Mouse (Mus musculus) small intestine, adult 2 months (tissue): ENCODE data around the gene Myt1l.

Experiments used
- CTCF ChIP-seq: fragments of 200-500 bp; IDR thresholded peaks from 2 replicates; pipeline ENCODE4 v1.5.1; 2012; ENCODE audit warnings: low read depth, mild to moderate bottlenecking, control low read depth, inconsistent platforms, low read length, moderate library complexity, mixed read lengths; ENCODE audit not compliant: insufficient replicate concordance, insufficient read length; ENCODE audit errors: extremely low read depth
- POLR2A ChIP-seq: fragments of 200-500 bp; IDR thresholded peaks from 2 replicates; pipeline ENCODE4 v1.6.1; 2012; ENCODE audit warnings: low read depth, mild to moderate bottlenecking, control low read depth, inconsistent platforms, low read length, moderate library complexity

DNA sequence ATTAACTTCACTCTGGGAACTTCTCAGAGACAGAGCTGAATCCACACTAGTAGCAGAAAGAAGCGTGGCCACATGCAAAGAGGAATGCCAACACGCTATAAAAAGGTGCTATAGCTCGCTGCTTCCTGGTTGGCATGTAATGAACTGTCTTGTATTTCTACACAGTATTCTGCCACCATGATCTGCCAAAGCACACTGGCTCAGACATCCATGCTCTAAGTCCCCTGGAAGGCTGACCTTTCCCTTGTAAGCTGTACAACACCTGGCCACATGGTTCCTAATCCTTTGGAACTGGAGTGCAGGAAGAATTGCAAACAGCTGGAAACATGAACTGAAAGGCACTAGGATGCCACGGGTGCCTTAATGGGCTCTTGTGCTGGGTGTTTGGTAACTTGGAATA, 232.4 kb downstream of the Myt1l start:
- no peak for TF ChIP-seq POLR2A
- no peak for TF ChIP-seq CTCF
